Mouse (Mus musculus) MEL-GATA-1-ER (cell line): ENCODE measurements around the gene Plod3.

ENCODE experiments used
- DNase-seq: peaks from one replicate; pipeline ENCODE4 v3.0.0-alpha.2; 2012; ENCODE audit warnings: low read depth; ENCODE audit errors: extremely low read depth

The Plod3 gene

DNA sequence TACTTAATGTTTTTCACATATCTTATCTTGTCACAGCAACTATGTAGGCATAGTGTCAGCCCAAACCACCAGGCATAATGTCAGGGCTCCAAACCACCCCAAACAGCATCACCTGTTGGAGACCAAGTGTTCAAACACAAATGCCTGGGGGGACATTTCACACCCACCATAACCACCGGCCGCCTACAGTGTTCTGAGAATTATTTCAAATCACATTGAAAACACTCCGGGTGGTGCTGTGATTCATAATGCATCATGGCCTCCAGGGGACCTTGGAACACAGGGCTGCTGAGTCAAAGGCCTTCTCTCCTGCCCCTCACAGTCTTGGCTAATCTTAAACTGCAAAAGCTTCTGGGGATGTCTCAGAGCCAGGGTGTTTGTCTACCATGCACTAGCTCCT lies 29.1 kb downstream of the Plod3 start:
- DNase-seq = no peak

DNA sequence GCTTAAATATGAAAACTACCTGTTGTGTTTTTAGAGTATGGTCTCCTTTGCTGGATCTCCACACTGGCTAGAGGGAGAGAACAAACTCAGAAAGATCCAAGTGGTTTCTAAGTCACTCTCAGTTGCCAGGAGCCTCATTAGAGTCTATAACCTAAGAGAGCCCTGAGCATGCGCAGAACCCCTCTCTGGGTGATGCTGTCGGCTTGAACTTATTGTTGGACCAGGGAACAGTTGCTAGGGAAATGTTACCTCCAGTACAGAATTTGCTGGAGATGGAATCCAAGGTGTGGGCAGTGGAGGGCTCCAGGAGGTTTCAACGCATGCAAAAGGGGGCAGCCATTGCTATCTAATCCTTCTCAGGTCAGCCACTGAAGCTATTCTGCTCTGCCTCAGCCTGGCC lies 37.5 kb downstream of the Plod3 start:
- DNase-seq = no peak

DNA sequence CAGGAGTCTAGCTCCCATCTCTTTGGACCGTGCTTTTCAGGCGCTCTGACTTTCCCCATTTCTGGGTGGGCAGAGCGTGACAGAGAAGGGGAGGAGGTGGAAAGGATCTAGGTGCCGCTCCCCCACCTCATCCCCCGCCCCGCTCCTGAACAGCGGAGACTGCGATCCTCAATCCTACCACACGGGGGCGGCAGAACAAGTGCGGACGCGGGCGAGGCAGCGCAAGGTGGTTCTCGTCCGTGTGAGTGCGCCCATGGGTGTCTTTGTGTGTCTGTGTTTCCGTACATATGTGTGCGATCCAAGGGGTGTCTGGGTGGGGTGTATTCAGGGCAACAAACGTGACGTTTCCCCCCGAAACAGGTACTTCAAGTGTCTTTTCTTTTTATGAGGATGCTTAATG lies 38.3 kb downstream of the Plod3 start:
- no peak for DNase-seq

DNA sequence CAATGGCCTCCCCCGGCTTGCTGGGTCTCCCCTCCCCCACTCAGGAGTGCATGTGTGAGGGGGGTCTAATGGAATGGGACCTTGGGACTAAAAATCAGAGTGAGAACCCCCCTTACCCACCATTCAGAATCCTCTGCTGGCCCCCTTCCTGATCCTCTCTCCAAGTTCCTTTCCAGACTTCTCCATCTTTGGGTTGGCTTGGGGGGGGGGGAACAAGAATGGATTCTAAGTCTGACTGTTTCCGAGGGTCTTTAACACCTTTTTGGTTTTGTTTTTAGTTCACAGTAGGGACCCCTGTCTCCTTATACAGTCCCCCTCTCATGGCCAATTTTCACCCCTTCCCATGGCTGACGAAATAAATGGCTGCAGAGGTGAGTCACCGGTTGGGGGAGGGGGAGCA lies 39.3 kb downstream of the Plod3 start, which contains the start of gene Vgf:
Gene Vgf (plus strand): TSS at position 301 of the 400 bp plus-strand sequence.
- no peak for DNase-seq

DNA sequence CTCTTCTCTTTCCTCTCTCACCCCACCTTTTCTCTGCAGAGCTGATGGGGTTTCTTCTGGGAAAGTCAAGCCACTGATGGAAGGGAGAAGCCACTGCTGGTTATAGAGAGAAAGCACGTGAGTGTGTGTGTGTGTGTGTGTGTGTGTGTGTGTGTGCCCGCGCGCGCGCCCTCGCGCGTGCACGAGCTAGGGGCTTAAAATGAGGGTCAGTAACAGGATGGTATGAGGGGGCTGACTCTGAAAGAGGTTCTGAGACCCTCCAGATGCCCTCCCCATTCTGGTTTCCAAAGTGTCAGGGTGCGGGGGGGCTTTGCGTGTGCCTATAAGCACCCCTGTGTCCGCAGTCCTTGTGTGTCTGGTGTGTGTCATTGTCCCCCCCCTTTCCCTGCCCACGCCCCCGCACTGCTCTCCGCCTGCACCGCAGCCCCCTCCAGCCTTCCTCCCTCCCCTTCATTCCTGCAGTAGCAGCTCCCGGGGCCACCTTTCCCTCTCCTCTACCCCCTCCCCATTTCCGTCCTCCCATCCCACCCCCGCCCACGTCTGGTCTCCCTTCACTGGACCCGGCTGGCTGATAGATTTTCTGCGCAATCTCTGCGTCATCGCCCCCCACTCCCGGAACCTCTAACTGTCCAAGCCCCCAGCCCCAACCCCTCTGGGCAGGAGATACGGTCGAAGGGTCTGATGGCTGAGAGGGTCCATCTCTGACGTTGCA lies 41.9 kb downstream of the Plod3 start:
- DNase-seq = no peak

DNA sequence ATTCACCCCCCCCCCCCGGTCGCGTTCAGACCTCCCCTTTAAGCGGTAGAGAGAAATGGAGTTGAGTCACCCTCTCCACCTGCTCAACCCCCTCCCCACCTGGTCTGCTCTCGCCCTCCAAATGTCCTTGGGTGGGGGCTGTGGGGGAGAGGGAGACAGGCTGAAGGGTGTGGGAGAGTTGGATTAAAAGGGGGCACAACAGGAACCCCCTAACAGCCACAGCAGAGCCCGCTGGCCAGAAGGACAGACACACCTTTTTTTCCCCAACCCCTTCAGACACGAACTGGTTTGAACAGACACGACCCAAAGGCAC lies 42.4 kb downstream of the Plod3 start:
- DNase-seq = no peak

DNA sequence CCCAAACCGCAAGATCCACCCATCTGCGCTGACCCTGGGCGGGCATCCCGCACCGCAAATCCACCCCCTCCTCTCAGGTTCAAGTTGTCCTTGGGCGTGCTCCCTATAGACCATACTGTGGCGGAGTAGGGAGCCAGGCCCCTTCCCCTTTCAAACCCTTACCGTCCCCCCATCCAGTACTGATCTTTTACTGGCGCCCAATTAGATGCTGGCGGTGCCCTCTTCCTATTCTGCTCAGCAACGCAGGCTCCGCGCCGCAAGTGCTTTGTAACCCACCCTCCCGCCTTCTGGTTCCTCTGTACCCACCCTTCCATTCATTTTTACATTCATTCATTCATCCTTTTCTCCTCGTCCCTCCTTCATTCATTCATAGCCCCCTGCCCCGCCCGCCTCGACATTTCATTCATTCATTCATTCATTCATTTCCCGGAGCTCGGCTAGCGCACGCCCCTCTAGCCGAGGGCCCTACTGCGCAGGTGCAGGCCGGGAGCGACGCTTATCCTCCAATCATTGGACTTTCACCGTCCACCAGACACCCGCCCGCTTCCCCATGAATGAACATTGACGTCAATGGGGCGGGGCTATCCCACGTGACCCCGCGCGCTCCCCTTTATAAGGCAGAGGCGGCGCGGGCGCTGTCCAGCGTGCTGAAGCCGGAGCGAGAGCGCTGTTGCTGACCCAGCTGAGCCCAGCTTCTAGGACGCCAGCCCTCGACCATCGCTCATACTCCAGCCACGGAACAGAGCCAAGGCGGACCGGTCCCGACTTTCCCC lies 43.0 kb downstream of the Plod3 start:
- DNase-seq = peak; percentile 69

DNA sequence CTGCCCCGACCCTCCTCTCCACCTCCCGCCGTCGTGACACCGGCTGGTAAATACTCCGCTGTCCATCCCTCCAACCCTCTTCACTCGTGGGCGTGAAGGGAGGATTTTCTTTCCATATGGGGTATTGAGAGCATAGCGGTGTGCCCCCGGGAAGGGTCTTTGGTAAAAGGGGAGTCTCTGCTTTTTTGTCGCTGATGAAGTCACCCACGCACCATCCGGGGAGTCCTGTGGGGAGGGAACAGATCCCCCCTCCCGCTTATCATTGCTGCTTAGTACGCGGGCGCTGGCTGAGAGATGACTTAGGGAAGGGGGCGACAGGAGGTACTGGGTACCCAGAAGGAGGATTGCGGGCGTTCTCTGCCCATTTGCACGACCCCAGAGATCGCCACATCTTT lies 43.6 kb downstream of the Plod3 start:
- no peak for DNase-seq

DNA sequence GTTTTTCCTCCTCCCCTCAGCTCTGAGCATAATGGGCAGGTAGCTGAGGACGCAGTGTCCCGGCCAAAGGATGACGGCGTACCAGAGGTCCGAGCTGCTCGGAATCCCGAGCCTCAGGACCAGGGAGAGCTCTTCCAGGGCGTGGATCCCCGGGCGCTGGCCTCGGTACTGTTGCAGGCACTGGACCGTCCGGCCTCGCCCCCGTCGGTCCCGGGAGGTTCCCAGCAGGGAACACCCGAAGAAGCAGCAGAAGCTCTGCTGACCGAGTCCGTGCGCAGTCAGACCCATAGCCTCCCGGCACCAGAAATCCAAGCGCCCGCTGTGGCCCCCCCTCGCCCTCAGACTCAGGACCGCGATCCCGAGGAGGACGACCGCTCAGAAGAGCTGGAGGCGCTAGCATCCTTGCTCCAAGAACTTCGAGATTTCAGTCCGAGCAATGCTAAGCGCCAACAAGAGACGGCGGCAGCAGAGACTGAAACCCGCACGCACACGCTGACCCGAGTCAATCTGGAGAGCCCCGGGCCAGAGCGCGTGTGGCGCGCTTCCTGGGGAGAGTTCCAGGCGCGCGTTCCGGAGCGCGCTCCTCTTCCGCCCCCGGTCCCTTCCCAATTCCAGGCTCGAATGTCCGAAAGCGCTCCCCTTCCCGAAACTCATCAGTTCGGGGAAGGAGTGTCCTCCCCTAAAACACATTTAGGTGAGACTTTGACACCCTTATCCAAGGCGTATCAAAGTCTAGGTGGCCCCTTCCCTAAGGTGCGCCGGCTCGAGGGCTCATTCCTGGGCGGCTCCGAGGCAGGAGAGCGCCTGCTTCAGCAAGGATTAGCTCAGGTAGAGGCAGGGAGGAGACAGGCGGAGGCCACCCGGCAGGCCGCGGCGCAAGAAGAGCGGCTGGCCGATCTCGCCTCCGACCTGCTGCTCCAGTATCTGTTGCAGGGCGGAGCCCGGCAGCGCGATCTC lies 44.5 kb downstream of the Plod3 start:
- no peak for DNase-seq

DNA sequence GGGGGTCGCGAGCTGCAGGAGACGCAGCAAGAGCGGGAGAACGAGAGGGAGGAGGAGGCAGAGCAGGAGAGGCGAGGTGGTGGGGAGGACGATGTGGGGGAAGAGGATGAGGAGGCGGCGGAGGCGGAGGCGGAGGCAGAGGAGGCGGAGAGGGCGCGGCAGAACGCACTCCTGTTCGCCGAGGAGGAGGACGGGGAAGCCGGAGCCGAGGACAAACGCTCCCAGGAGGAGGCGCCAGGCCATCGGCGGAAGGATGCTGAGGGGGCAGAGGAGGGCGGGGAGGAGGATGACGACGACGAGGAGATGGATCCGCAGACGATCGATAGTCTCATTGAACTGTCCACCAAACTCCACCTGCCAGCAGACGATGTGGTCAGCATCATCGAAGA lies 45.2 kb downstream of the Plod3 start:
- peak; percentile 31 for DNase-seq

DNA sequence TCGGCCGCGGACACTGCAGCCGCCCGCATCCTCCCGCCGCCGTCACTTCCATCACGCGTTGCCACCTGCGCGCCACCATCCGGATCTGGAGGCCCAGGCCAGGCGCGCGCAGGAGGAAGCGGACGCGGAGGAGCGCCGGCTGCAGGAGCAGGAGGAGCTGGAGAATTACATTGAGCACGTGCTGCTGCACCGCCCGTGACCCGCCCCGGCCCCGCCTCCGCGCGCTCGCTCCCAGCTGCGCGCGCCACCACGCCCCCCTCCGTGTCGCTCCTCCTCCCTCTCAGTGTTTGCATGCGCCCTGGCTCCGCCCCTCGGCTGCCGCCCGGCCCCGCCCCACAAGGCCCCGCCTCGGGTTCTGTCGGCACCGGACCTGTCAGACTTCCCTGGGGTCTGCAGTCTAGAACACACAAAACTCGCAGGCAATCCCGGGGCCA lies 45.8 kb downstream of the Plod3 start:
- DNase-seq = peak; percentile 72

DNA sequence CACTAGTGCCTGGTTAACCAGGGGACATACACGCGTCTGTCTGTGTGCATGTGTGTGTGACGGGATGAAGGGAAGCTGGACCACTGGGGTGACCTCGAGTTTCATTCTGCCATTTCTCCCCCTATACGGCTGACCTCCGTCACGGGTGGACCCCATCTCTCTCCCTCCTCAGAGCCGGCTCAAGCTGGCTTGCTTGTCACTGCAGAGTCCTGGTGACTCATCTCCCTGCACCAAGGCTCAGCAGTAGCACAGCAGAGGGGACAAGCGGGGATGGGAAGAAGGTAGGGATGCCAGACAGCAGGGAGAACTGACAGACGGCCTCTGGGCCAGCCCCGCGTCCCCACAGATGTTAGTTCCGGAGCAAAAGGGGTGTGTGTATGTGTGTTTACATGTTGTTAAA lies 49.4 kb downstream of the Plod3 start:
- DNase-seq = no peak

DNA sequence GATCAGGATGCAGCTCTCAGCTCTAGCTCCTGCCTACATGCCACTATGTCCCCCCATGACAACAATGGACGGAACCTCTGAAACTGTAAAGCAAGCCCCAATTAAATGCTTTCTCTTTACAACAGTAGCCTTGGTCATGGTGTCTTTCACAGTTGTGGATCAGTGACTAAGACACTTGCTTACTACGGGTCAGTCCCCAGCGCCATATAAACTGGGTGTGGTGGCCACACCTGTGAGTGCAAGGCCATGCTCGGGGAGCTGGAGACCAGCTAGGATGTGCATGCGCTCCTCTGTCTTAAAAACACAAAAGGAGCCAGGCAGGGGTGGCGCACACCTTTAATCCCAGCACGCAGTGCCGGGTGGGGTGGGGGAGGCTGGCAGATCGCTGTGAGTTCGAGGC lies 52.6 kb downstream of the Plod3 start:
- DNase-seq = no peak

DNA sequence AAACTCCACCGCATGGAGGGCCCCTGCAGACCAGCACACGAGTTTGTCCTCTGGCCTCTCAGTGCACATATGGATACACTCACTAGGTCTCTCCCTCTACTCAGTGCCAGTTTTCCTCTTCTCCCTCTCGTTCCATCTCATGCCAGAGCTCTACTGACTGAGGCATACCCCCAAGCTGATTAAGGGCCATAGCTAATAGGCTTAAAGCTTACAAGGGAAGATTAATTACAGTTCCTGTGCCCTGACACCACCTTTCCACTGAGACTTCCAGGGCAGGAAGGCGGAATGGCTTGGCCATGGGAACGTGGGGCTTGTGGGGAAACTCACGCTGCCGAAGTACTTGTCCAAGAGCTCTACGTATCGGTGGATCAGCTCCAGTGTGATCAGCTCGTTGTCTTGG lies 54.6 kb downstream of the Plod3 start:
- no peak for DNase-seq

DNA sequence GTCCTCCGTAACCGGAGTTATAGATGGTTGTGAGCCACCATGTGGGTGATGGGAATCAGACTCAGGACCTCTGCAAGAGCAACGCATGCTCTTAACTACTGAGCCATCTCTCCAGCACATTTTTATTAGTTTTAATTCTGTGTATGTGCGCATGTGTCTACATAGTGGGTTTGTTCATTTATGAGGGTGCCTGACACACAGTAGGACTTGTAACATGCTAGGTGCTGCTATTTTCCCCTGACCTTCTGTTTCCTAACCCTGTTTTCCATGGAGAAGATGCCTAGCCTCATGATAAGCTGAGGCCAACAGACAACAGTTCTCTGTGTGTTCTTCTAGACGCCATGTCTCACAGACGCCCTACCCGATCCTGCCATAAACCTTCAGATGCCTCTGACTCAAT lies 57.2 kb downstream of the Plod3 start:
- no peak for DNase-seq

DNA sequence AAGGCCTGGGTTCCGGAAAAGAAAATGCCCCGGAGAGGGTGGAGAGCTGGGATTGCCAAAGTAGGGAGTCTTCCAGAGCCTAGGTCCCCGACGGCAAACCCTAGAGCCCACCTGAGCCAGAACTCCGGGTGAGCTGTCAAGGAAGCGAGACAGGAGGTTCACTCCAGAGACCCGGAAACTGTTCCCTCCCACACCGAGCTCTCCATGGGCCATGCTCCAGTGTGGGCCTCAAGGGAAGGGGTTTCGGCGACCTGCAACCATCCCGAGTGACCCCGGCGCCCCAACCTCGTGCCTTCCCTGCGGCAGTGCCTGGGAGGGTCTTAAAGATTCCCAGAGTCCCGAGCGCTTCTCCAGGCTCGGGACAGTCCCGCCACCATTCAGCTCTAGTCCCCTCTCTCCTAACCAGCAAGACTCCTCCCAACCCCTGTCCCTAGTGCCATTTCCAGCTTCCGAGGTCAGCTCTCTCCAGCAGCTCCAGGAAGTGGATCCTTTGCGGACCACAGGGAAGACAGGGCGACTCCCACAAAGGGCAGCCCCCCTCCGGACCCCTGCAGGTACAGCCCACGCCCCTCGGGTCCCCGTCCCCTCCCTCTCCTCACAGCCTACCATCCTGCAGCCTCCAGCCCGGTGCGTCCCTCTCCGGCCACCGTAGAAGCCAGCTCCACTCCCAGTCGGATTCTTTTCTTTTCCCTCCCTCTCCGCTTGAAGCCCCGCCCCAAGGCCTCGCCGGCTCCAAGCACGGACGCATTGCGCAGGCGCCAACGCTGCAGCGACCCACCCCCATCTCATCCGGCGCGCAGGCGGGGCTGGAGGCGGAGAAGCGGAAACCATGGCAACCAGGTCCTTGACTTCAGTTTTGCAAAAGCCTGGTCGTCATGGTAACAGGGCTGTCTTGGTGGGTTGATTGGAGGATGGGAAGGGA lies 58.8 kb downstream of the Plod3 start, which contains the start of gene Ap1s1:
Gene Ap1s1 (minus strand): TSS at position 734 of the 922 bp plus-strand sequence.
- DNase-seq = peak; percentile 79
